Mouse (Mus musculus) hindbrain, postnatal 0 days (tissue): ENCODE data around the gene Gm14597. TPM values are rescaled to one million over a fixed set of nuclear protein-coding genes. Genes with fewer than 3 reads are reported as not detected.
A peak's percentile ranks its signal among the peaks of the same experiment; 100 is the strongest.
"Not testable (repeated sequence)": the region's sequence is repeated elsewhere in the genome, so short reads cannot be mapped to it uniquely, and the experiment has no call there.

Experiments used
- ATAC-seq: fragments of 200-750 bp; cut with Nextera tagmentation; 2 replicates; pipeline ENCODE4 v1.8.0; 2017; ENCODE audit warnings: mild to moderate bottlenecking, moderate TSS enrichment, moderate library complexity
- DNase-seq: peaks from one replicate; pipeline ENCODE4 v3.0.0-alpha.2; 2015; ENCODE audit warnings: low spot score
- H3K27ac ChIP-seq: fragments of 300-500 bp; sonication (generic); 2 replicates; pipeline ENCODE4 v1.5.1; 2014; ENCODE audit warnings: mild to moderate bottlenecking
- H3K27me3 ChIP-seq: fragments of 300-500 bp; sonication (generic); 2 replicates; pipeline ENCODE4 v1.6.1; 2014; ENCODE audit warnings: low read length, mixed read lengths; ENCODE audit not compliant: insufficient read depth
- H3K36me3 ChIP-seq: fragments of 300-500 bp; sonication (generic); 2 replicates; pipeline ENCODE4 v1.6.1; 2014; ENCODE audit warnings: low read length, mixed read lengths; ENCODE audit not compliant: insufficient read depth
- H3K4me1 ChIP-seq: fragments of 300-500 bp; sonication (generic); 2 replicates; pipeline ENCODE4 v1.6.1; 2014; ENCODE audit warnings: antibody characterized with exemption, low read length, mixed read lengths; ENCODE audit not compliant: insufficient read depth
- H3K4me2 ChIP-seq: fragments of 300-500 bp; sonication (generic); 2 replicates; pipeline ENCODE4 v1.6.1; 2014; ENCODE audit warnings: low read depth, mild to moderate bottlenecking, low read length, moderate library complexity, mixed read lengths
- H3K4me3 ChIP-seq: fragments of 300-500 bp; sonication (generic); 2 replicates; pipeline ENCODE4 v1.5.1; 2014; ENCODE audit warnings: low read length
- H3K9ac ChIP-seq: fragments of 300-500 bp; sonication (generic); replicated peaks from 2 replicates; pipeline ENCODE4 v1.6.1; 2014; ENCODE audit warnings: mild to moderate bottlenecking, low read length, moderate library complexity, mixed read lengths
- H3K9me3 ChIP-seq: fragments of 300-500 bp; sonication (generic); 2 replicates; pipeline ENCODE4 v1.6.1; 2016; ENCODE audit warnings: low read length, mixed read lengths
- CTCF ChIP-seq: IDR thresholded peaks from 2 replicates; pipeline ENCODE4 v1.5.1; 2016; ENCODE audit warnings: antibody characterized with exemption, control low read depth, low read depth
- WGBS: fragments of 180-500 bp; shearing (Covaris S2); extraction: QIAGEN DNeasy Blood & Tissue Kit; methylation state at CpG from one replicate; pipeline ENCODE4 v1.1.7; 2014; 5-methylcytosine and 5-hydroxymethylcytosine counted together
- polyA plus RNA-seq: library from polyadenylated mRNA; unstranded; fragments of >200 nt; fragmentation: Nextera tagmentation; extraction: Ambion mirVana; gene quantifications from 2 replicates; pipeline ENCODE4 v1.2.1, GENCODE M21; 2015
- total RNA-seq: library from RNA; depleted of rRNA; stranded (reverse); fragments of >200 nt; gene quantifications from 2 replicates; pipeline ENCODE4 v1.2.3, GENCODE M21; 2014

The Gm14597 gene
- total and polyA plus RNA-seq, 2 experiments from 2014 or later: not detected

DNA sequence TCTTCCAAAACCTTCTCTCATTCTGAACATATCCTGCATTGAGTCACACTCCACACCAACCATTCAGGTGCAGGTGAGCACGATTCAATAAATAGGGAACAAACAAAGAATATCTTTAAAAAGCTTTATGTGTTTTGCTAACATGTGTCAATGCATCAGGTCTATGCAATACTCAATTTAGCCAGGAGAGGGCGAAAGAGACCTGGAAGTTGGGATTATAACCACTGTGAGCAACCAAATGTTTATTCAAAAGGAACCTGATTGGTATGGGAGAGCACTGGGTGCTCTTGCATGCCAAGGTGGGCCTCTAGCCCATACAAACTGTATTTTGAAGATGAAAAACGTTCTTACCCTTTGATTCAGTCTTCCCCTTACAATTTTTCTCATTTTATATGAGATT is 1.8 kb upstream of the Gm14597 start:
- Histone ChIP-seq H3K4me3 (no peak overlapping the region), H3K27me3 (no peaks in the 10 kb centered on the region), H3K9ac (no peak overlapping the region), H3K27ac (no peak overlapping the region), H3K4me2 (no peak overlapping the region), H3K9me3 (no peaks in the 10 kb centered on the region), H3K36me3 (no peaks in the 10 kb centered on the region), H3K4me1 (no peaks in the 10 kb centered on the region)
- 5% methylated on average over 3 of the region's 3 CpGs for WGBS
- peak; percentile 72 for TF ChIP-seq CTCF
- peak; percentile 80 for DNase-seq
- ATAC-seq: no peak

DNA sequence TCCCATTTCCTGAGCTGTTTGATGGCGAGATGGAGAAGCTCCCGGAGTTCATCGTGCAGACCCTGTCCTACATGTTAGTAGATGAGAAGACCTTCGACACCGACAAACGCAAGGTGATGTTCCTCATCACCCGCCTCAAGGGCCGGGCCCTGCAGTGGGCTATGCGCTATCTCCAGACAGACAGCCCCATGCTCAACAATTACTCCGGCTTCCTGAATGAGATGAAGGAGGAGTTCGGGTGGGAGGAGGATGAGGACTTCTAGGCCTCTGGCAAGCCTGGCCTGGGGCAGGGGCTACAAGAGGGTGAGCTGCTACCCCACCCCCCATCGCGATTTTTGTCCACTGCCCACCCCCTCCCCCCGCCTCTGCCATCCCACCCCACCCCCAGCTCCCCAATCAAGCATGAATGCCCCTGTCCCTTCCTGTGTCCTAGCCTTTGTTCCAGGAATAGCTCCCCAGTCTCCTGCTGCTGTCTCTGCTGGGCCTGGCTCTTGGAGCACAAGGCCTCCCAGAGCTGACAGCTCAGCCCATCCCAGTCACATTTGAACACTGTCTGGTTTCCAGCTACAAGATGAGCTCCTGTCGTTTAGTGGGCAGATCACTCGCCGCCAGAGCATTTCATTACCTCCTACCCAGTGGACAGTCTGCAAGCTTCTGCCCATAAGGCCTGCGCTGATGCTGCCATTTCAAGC is 511 bp downstream of the Gm14597 start:
- Histone ChIP-seq H3K27me3 (no peaks in the 10 kb centered on the region), H3K4me2 (peak overlapping the region; percentile 55), H3K4me1 (no peaks in the 10 kb centered on the region), H3K9me3 (no peaks in the 10 kb centered on the region), H3K27ac (peak overlapping the region; percentile 89), H3K4me3 (peak overlapping the region; percentile 42), H3K36me3 (no peaks in the 10 kb centered on the region), H3K9ac (peak overlapping the region; percentile 52)
- TF ChIP-seq CTCF: no peak
- DNase-seq: peak; percentile 18
- peak; percentile 53 for ATAC-seq
- 43% methylated on average over 15 of the region's 18 CpGs for WGBS

DNA sequence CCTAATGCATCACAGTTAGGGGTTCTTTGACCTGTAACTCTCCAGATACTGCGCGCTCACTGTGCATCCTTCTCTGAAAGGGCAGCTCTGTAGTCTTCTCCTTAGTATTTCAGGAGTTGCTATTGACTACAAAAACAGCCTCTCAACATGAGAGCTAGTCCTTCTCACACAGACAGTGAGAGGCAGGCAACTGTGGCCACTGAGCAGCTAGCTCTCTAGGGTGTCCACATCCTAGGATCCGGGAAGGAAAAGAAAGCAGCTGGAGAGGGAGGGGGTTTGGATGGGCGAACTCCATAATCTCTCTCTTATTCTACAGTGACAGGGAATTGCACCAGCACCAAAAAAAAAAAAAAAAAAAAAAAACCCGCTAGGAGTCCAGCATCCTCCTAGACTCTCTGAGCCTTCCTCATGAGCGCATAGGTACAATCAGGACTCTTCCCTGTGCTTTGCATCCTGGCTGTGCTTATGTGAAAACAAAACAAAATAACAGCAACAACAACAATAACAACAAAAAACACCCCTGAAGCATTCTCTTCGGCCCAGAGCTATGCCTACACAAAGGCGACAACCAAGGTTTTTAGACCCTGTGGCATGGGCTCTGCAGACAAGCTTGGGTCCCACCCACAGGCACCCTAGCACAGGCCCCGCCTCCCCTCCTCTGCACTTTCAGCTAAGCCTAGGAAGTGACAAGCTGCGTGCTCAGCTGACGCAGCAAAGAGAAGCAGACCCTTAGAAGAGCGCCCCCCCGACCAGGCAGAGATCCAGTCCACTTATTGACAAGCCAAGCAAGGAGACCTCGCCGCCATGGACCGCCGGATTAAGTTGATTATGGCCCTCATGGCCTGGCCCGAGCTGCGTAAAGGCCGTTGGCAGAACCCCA is 1.3 kb downstream of the Gm14597 start, which contains the start of gene Rtl8c:
Gene Rtl8c, plus strand, starts transcription at position 791 of the 880 bp plus-strand sequence.
- Histone ChIP-seq H3K9ac (peak within 1 kb of the TSS; percentile 52), H3K4me3 (peak within 1 kb of the TSS; percentile 42), H3K4me2 (peak within 1 kb of the TSS; percentile 55), H3K9me3 (no peaks in the 10 kb centered on the region), H3K4me1 (no peaks in the 10 kb centered on the region), H3K36me3 (no peaks in the 10 kb centered on the region), H3K27me3 (no peaks in the 10 kb centered on the region), H3K27ac (peak within 1 kb of the TSS; percentile 89)
- ATAC-seq: peak; percentile 95
- peak; percentile 31; the same call in 1 of the 2 replicates for TF ChIP-seq CTCF
- 34% methylated on average over 20 of the region's 20 CpGs for whole genome bisulfite sequencing
- DNase-seq: peak; percentile 86

DNA sequence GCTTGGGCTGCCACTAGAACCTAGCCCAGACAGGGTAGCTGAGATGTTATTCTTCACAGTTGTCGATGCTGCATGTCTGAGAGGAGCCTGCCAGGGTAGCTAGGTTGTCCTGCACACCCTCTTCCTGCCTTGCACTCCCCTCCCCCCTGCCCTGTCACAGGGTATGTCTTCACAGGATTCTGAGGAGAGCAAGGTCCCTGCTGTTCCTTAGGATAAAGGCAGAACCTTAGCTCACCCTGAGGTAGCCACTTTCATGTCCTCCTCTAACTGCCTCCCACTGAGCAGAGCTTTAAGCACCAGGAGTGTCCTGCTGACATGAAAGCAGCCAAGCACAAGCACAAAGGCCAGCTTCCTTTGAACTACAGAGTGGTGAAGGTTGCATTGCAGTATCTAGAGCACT is 2.6 kb downstream of the Gm14597 start:
- not testable (repeated sequence) for DNase-seq, H3K36me3 ChIP-seq, H3K27ac ChIP-seq, H3K9me3 ChIP-seq, H3K4me3 ChIP-seq, H3K4me1 ChIP-seq, H3K9ac ChIP-seq, ATAC-seq, H3K4me2 ChIP-seq, H3K27me3 ChIP-seq
- WGBS: 24% methylated on average over 1 of the region's 1 CpGs

DNA sequence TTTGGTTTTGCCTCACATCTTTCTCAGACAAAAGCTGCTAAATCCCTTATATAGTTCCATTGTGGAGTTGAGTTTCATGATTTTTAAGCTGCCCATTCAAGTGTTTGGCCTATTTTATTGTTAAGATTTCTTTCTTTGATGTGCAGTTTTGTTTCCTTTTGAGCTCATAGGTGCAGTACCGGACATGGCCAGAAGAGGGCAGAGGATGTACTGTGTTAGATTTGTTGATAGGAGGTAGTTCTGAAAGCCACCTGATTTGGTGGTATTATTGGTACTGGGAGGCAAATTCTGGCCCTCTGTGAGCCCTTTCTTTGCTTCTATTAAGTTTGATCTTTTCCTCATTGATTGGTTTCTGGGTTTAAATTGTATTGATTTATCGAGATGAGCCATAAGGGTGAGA is 8.8 kb downstream of the Gm14597 start:
- H3K4me2 ChIP-seq, H3K27ac ChIP-seq, ATAC-seq, DNase-seq, H3K9ac ChIP-seq, H3K9me3 ChIP-seq, H3K27me3 ChIP-seq, H3K4me3 ChIP-seq, H3K4me1 ChIP-seq, H3K36me3 ChIP-seq: not testable (repeated sequence)
- peak; percentile 60 for TF ChIP-seq CTCF
- WGBS: 13% methylated on average over 1 of the region's 2 CpGs

DNA sequence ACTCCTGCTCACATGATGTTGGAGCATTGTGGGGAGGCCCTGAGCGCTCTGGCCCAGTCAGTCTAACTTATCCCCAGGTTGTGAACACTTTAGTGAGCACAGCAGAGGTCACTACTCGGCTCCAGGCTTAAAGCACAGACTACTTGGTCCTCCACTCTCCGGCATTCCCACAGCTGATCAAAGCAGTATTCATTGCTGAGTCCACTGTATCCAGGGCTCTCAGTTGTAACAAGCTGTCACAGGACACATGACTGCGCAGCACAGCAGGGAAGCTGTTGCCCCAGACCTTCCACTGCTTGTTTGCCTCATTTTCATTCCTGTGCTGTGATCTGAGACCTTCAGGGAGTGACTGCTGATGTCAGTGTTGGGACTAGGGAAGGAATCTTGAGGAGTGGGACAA is 25.4 kb downstream of the Gm14597 start:
- not testable (repeated sequence) for H3K27me3 ChIP-seq, H3K9me3 ChIP-seq, H3K4me1 ChIP-seq, H3K4me3 ChIP-seq, H3K4me2 ChIP-seq, DNase-seq, H3K27ac ChIP-seq, H3K9ac ChIP-seq, H3K36me3 ChIP-seq
- peak; percentile 59; the same call in 1 of the 2 replicates for ATAC-seq
- WGBS: 57% methylated on average over 3 of the region's 4 CpGs

DNA sequence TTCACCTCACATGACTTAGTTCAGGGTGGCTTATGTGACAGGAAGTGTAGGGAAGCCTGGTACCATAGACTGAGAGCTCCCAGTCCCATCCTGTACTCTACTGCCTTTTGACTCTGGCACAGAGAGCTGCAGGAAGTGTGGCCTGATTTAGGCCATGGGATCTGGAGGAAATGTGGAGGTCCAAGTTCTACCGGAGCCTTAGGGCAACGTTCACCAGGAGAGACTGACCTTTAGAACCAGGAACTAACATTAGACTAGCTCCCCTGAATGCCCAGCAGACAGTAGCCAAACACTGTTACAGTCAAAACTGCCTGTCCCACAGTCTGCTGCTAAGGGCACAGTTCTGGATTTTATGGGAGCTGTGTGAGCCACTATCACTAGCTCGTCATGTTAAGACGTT is 27.4 kb downstream of the Gm14597 start:
- H3K4me1 ChIP-seq, H3K4me3 ChIP-seq, H3K9ac ChIP-seq, H3K4me2 ChIP-seq, ATAC-seq, H3K9me3 ChIP-seq, H3K27me3 ChIP-seq, DNase-seq, H3K27ac ChIP-seq, H3K36me3 ChIP-seq: not testable (repeated sequence)
- WGBS: 90% methylated on average over 2 of the region's 4 CpGs
